Mouse (Mus musculus) gastrocnemius, adult 2 months (tissue): ENCODE data around the gene S1pr3. TPM values are rescaled to one million over a fixed set of nuclear protein-coding genes. Genes with fewer than 3 reads are reported as not detected.
A peak's percentile ranks its signal among the peaks of the same experiment; 100 is the strongest.

Source experiments
- DNase-seq: peaks from one replicate; pipeline ENCODE4 v3.0.0; 2022
- H3K27ac ChIP-seq: fragments of 200-600 bp; 2 replicates; pipeline ENCODE4 v1.8.1; 2022; ENCODE audit warnings: mild to moderate bottlenecking
- H3K4me3 ChIP-seq: fragments of 200-600 bp; 2 replicates; pipeline ENCODE4 v1.8.1; 2022; ENCODE audit warnings: mild to moderate bottlenecking, moderate library complexity
- CTCF ChIP-seq: fragments of 200-600 bp; IDR thresholded peaks from 2 replicates; pipeline ENCODE4 v1.8.1; 2022; ENCODE audit warnings: antibody characterized with exemption, mild to moderate bottlenecking, moderate library complexity
- intact Hi-C: fragments of 180-260 bp; cut with DNase I; formaldehyde crosslinking; loops from one replicate; pipeline ENCODE4 v1.15.1; 2025
- total RNA-seq, 2 experiments: library from RNA; stranded (reverse); gene quantifications; 2 replicates each; pipeline ENCODE4 v1.2.3; 2021

The S1pr3 gene
- total RNA-seq, 2 experiments from 2014 or later, result 3.3 to 4.4 TPM

DNA sequence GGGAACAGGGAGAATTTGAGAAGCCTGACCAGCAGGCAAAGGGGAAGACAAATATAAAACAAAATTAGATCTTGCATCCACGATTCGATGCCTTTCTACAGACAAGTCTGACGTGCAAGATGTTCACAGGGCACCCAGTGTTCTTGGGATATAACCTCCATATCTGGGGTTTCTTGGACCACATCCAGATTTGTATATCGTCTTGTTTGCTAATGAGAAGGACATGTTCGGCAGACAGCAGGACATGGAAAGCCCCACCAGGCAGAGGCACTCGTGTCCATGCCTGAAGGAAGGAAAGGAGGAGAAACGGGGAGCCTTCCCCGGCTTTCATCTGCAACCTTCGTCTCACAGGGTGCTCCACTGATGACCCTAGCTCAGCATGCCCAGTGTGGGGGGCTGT, 2.8 kb downstream of the S1pr3 start:
- no peak for DNase-seq
- no peak for TF ChIP-seq CTCF
- H3K4me3 ChIP-seq, result peak overlapping the region; percentile 54
- intact Hi-C loops, result no loop called here
- peak overlapping the region; percentile 57; the same call in 1 of the 2 replicates for H3K27ac ChIP-seq

- Histone ChIP-seq H3K4me3 (peak overlapping the region; percentile 54), H3K27ac (peak overlapping the region; percentile 57)
- TF ChIP-seq CTCF, result no peak
- DNase-seq, result no peak
- intact Hi-C loops, result no loop called here
Measured at GRCm38 (mm10) chr13:51411696-51412430, 3.4 kb downstream of the S1pr3 start.

- intact Hi-C loops, result no loop called here
- peak; percentile 49 for TF ChIP-seq CTCF
- DNase-seq, result no peak
- H3K4me3 ChIP-seq, result no peak overlapping the region
- no peak overlapping the region for H3K27ac ChIP-seq
Measured at GRCm38 (mm10) chr13:51413461-51413860, 5.0 kb downstream of the S1pr3 start.

DNA sequence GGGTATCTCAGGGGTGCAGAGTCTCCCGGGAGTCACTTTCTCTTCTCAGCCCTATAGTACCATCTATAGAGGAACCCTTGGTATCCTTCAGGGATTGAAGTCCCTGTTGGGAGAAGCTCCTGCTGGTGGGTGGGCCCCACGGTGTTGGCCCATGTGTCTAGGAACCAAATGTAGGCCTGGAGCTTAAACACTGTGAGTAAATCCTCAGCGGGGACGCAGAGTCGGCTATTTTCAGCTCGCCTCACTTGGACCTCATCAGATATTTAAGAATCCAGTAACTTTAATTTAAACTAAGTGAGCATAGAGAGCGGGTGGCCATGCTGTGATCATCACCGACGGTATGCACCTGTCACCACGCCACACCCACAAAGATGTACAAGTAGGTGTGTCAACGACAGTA, 8.3 kb downstream of the S1pr3 start:
- no peak for DNase-seq
- Histone ChIP-seq H3K4me3 (no peak overlapping the region), H3K27ac (0 out of 2 replicates have a peak overlapping the region, but pooled peaks have one; percentile 12)
- intact Hi-C loops, result loop anchor here (5.0 kb wide), 1 partner anchor 314 kb away; the partner anchor contains the start of gene Spin1
- TF ChIP-seq CTCF, result no peak

DNA sequence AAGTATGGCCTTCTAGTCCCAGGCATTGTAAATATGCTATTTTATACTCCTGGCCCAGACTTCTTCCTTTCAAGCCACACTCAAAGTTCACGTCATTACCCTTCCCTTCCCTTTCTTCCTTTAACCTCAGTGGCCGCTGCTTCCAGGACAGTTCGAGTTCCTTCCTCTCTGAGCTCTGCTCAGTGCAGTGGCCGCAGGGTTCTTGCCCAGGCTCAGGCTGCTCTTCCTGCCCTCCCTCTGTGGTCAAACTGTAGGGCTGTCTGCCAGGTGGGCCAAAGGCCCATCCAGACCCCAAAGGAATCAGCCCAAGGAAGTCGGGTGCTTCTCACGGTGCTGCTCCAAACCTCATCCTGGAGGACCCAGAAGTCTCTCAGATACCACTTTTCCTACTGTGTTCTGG, 9.4 kb downstream of the S1pr3 start:
- peak overlapping the region; percentile 61 for H3K27ac ChIP-seq
- 0 out of 2 replicates have a peak overlapping the region, but pooled peaks have one; percentile 5 for H3K4me3 ChIP-seq
- intact Hi-C loops, result loop anchor here (1.0 to 5.0 kb wide), 3 partner anchors 227 to 470 kb away; partner anchors contain the start of gene Spin1
- DNase-seq, result no peak
- TF ChIP-seq CTCF, result no peak

DNA sequence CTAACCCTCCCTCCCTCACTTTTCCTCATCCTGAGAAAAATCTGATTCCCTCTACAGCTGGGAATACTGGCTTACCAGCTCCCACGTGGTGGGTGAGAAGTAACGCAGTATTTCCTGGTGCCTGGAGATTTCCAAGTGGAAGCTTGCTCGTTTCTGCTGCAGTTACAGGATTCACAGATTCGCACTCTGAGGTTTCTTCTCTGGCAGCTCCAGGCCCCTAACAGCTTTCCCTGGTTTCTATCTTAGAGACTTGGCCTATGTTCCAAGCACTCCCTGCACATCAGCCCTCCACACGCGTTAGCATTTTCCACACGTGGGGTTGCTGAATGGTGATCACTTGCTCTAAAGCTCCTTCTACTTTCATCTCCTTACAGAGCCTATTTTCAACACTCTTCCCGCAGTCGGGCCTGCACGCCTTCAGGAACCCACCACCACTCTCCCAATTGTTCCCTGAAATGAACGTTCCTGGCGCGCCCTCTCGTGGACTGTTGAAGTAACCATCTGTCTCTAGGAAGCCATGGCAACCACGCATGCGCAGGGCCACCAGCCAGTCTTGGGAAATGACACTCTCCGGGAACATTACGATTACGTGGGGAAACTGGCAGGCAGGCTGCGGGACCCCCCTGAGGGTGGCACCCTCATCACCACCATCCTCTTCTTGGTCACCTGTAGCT, 10.0 kb downstream of the S1pr3 start:
- Histone ChIP-seq H3K27ac (peak overlapping the region; percentile 61), H3K4me3 (peak overlapping the region; percentile 63)
- intact Hi-C loops, result loop anchor here (1.0 to 5.0 kb wide), 3 partner anchors 228 to 471 kb away; partner anchors contain the start of gene Spin1
- DNase-seq, result peak; percentile 94
- peak; percentile 93 for TF ChIP-seq CTCF

- no peak for TF ChIP-seq CTCF
- peak; percentile 36 for DNase-seq
- intact Hi-C loops, result loop anchor here (1.0 to 5.0 kb wide), 3 partner anchors 228 to 472 kb away; partner anchors contain the start of gene Spin1
- H3K27ac ChIP-seq, result peak overlapping the region; percentile 61; the same call in 1 of the 2 replicates
- H3K4me3 ChIP-seq, result peak overlapping the region; percentile 63
Measured at GRCm38 (mm10) chr13:51418942-51419451, 10.6 kb downstream of the S1pr3 start.

GRCm38 (mm10) chr13:51419501-51419900, 11.1 kb downstream of the S1pr3 start:
- intact Hi-C loops, result loop anchor here (2.0 to 5.0 kb wide), 2 partner anchors 229 to 317 kb away; partner anchors contain the start of gene Spin1
- no peak for DNase-seq
- no peak for TF ChIP-seq CTCF
- no peak overlapping the region for H3K4me3 ChIP-seq
- H3K27ac ChIP-seq, result no peak overlapping the region

DNA sequence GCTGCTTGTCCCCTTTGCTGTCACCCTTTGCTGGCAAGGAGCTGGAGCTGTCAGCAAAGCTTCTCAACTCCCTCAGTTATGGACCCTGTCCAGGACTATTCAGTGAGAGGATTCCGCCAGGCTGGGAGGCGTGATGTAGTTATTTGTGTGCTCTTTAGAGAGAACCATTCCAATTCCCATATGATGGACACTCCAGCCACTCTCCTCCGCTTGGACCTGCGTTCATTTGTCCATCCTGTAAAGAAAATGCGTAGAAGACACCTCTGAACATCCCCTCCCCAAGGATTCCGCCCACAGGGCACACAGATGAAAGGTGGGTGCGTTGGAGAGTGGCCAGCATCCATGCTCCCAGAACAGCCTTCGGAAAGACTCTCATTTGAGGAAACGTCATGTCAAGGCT, 12.4 kb downstream of the S1pr3 start:
- H3K27ac ChIP-seq, result no peak overlapping the region
- no peak for DNase-seq
- intact Hi-C loops, result no loop called here

DNA sequence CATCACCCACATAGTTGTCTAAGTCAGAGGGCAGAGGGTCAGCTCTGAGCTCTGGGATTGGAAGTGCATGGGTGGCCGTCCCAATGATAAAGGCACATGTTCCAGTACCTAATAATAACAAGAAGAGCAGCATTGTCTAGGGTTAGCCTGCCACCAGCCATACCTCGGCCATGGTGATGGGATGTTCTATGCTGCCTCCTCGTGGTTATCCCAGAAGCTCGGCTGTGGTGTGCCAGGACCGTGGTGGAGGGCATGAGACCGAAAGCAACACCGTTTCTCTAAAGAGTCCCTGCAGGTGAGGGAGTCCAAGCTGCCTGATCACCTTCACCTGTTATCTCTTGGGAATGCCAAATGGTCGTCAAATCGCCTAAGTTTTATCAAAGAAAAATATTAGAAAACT, 15.2 kb downstream of the S1pr3 start:
- intact Hi-C loops, result no loop called here

More for the DNA sequence above, 12.4 kb downstream of the S1pr3 start:
- no peak overlapping the region for H3K4me3 ChIP-seq
- TF ChIP-seq CTCF, result no peak

DNA sequence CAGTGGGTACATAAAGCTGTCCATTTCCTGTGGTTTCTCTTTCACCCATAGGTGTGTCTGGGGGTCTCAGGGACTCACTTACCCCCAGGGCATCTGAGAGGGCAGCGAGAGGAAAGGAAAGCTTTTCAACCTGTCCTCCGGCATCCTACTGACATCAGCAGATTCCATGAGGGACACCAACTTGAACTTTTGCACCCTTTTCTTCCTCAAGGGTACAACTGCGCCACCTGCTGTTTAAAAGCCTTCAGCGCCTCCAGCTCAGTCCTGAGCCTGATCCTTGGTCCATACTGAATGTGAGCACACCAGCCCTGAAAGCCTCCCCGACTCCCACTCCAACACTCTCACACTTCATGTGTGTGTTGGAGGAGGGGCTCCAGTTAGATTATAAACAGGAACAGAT, 16.2 kb downstream of the S1pr3 start:
- Histone ChIP-seq H3K27ac (no peak overlapping the region), H3K4me3 (no peak overlapping the region)
- peak; percentile 71 for DNase-seq
- intact Hi-C loops, result no loop called here
- TF ChIP-seq CTCF, result peak; percentile 85

More for the DNA sequence above, 15.2 kb downstream of the S1pr3 start:
- no peak overlapping the region for H3K4me3 ChIP-seq
- TF ChIP-seq CTCF, result no peak
- DNase-seq, result no peak
- H3K27ac ChIP-seq, result no peak overlapping the region

DNA sequence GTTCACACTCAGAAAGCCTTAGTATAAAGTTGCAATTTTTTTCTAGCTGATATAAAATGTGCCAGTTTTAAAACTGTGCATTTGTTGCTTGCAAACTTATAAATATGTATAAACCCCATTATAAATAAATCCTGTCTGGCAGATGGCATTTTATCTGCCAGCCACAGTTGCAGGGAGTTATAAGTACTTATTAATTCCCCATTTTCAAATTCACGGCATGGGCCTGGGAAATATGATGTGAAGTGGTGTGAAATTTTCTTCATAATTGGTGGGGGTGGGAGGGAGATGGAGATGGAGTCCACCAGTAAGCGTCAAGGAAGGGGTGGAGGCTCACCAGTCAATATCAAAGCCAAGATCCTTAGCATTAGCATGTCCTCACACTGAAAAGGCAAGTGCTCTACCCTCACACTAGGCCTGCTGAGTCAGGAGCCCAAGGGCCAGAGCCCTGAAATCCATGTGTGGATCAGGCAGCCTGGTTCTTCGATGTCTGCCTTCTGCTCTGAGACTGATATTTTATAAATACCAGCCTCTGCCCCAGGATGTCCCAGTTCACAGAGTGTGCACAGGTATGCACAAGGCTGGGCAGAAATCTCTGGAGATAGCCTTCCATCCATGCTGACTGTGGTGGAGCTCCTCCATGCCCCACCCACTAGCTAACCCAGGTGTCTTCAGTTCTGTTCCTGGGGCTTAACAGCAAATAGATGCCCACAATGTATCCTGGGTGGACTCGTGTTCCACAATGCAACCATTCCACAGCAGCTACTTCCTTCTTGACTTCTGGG, 17.4 kb downstream of the S1pr3 start:
- TF ChIP-seq CTCF, result no peak
- intact Hi-C loops, result no loop called here
- no peak overlapping the region for H3K27ac ChIP-seq
- no peak overlapping the region for H3K4me3 ChIP-seq
- no peak for DNase-seq
